Comparison of ENCODE assay signal across 8 mouse cellular contexts in genomic region chr1:164459127-164459905, GRCm38 (mm10). TPM values are rescaled to one million over a fixed set of nuclear protein-coding genes. Genes with fewer than 3 reads are reported as not detected.
A peak's percentile ranks its signal among the peaks of the same experiment; 100 is the strongest.
DNase-seq lines count a peak whose midpoint lies in the region; ATAC-seq and TF ChIP-seq lines count a peak whose summit lies in the region.

No protein-coding gene starts in this region.

- peak overlapping the region; percentile 84 for H3K4me2 ChIP-seq in forebrain, embryonic 12.5 days
- H3K4me2 ChIP-seq in kidney, embryonic 14.5 days (replicated peaks; ENCODE audit: low read depth, low read length) = peak overlapping the region; percentile 57
- peak overlapping the region; percentile 57 for H3K4me2 ChIP-seq in midbrain, embryonic 16.5 days (ENCODE audit: low read length)

- peak overlapping the region; percentile 94 for H3K27ac ChIP-seq in left cerebral cortex, adult 2 months
- no peak overlapping the region for H3K27ac ChIP-seq in forebrain, embryonic 12.5 days
- peak overlapping the region; percentile 88 for H3K27ac ChIP-seq in kidney, embryonic 14.5 days (ENCODE audit: low read depth, low read length)
- H3K27ac ChIP-seq in midbrain, embryonic 16.5 days (ENCODE audit: low read length) = peak overlapping the region; percentile 97

- peaks cover 40% of the 10 kb centered on the region for H3K4me1 ChIP-seq in forebrain, embryonic 12.5 days
- peaks cover 11% of the 10 kb centered on the region; the same call in 1 of the 2 replicates for H3K4me1 ChIP-seq in kidney, embryonic 14.5 days (ENCODE audit: control insufficient read depth, insufficient read depth, low read length)
- H3K4me1 ChIP-seq in midbrain, embryonic 16.5 days (ENCODE audit: control insufficient read depth, insufficient read depth, low read length) = peaks cover 30% of the 10 kb centered on the region

- peak overlapping the region; percentile 94 for H3K4me3 ChIP-seq in left cerebral cortex, adult 2 months
- H3K4me3 ChIP-seq in forebrain, embryonic 12.5 days (replicated peaks) = peak overlapping the region; percentile 64
- H3K4me3 ChIP-seq in kidney, embryonic 14.5 days (ENCODE audit: low read length) = peak overlapping the region; percentile 67
- H3K4me3 ChIP-seq in midbrain, embryonic 16.5 days (ENCODE audit: low read depth, low read length) = peak overlapping the region; percentile 64

- H3K27me3 ChIP-seq in forebrain, embryonic 12.5 days = peaks cover 38% of the 10 kb centered on the region
- H3K27me3 ChIP-seq in kidney, embryonic 14.5 days (ENCODE audit: control insufficient read depth, insufficient read depth, low read length) = peaks cover 37% of the 10 kb centered on the region
- H3K27me3 ChIP-seq in midbrain, embryonic 16.5 days (ENCODE audit: control insufficient read depth, insufficient read depth, low read depth, low read length) = no peaks in the 10 kb centered on the region

- H3K9ac ChIP-seq in forebrain, embryonic 12.5 days = peak overlapping the region; percentile 72; the same call in 1 of the 2 replicates
- H3K9ac ChIP-seq in kidney, embryonic 14.5 days (ENCODE audit: low read depth, low read length) = peak overlapping the region; percentile 58; the same call in 1 of the 2 replicates
- H3K9ac ChIP-seq in midbrain, embryonic 16.5 days (ENCODE audit: low read depth, low read length) = peak overlapping the region; percentile 90

- no peaks in the 10 kb centered on the region for H3K9me3 ChIP-seq in forebrain, embryonic 12.5 days
- no peaks in the 10 kb centered on the region for H3K9me3 ChIP-seq in kidney, embryonic 14.5 days (ENCODE audit: control insufficient read depth, low read length)
- H3K9me3 ChIP-seq in midbrain, embryonic 16.5 days (replicated peaks; ENCODE audit: control insufficient read depth, low read length, poor library complexity, severe bottlenecking) = no peaks in the 10 kb centered on the region

- intact Hi-C loops in left cerebral cortex, adult 2 months (cut with DNase I) = loop anchor here (2.0 to 5.0 kb wide), 6 partner anchors 298 to 658 kb away; no protein-coding TSS in a partner anchor
- intact Hi-C loops in gastrocnemius, postnatal 36 days (cut with DNase I) = no loop called here

- DNase-seq in left cerebral cortex, adult 2 months (ENCODE audit: extremely low spot score in 1 of 2, low spot score in 2 of 2) = peak in 1 of 2 experiments; percentile 16
- DNase-seq in left cerebral cortex, adult 11 months (ENCODE audit: low spot score) = no peak
- DNase-seq in frontal cortex, postnatal 36 days (ENCODE audit: low spot score in 2 of 2) = no peak
- DNase-seq in cerebellum, adult 11-12 months = no peak
- no peak for DNase-seq in gastrocnemius, postnatal 36 days

- no peak for TF ChIP-seq CTCF in left cerebral cortex, adult 2 months (IDR thresholded peaks at IDR 0.05)

- no peak for ATAC-seq in forebrain, embryonic 12.5 days (ENCODE audit: low FRiP score)
- no peak for ATAC-seq in kidney, embryonic 14.5 days (ENCODE audit: low FRiP score, low TSS enrichment)
- no peak for ATAC-seq in midbrain, embryonic 16.5 days

- WGBS in forebrain, embryonic 12.5 days = 60% methylated on average over 12 of the region's 12 CpGs
- WGBS in kidney, embryonic 14.5 days = 52% methylated on average over 12 of the region's 12 CpGs
- WGBS in midbrain, embryonic 16.5 days = 58% methylated on average over 12 of the region's 12 CpGs

- H3K36me3 ChIP-seq in forebrain, embryonic 12.5 days (replicated peaks) = no peaks in the 10 kb centered on the region
- no peaks in the 10 kb centered on the region for H3K36me3 ChIP-seq in kidney, embryonic 14.5 days (ENCODE audit: control insufficient read depth, insufficient read depth, low read length)
- H3K36me3 ChIP-seq in midbrain, embryonic 16.5 days (ENCODE audit: control insufficient read depth, insufficient read depth, low read length) = no peaks in the 10 kb centered on the region

RNA-seq across cellular contexts. Expression of gene Atp1b1, which starts 1.2 kb away (rescaled TPM):
- total RNA-seq in left cerebral cortex, adult 2 months (2021) = 1,000 to 10,000 TPM; 1,624 to 1,674 TPM
- 28.6 and 29.7 TPM in 2 replicates for polyA plus RNA-seq in forebrain, embryonic 12.5 days (2016; fragmentation: Nextera tagmentation; extraction: Ambion mirVana)
- 80.2 and 86.4 TPM in 2 replicates for polyA plus RNA-seq in kidney, embryonic 14.5 days (2014; fragmentation: Nextera tagmentation; extraction: Ambion mirVana)
- 238 and 311 TPM in 2 replicates for polyA plus RNA-seq in midbrain, embryonic 16.5 days (2015; fragmentation: Nextera tagmentation; extraction: Ambion mirVana)
- total RNA-seq in gastrocnemius, postnatal 36 days (2021) = 100 to 1,000 TPM; 131 to 188 TPM
